ENCODE assay signal across 23 mouse cellular contexts in genomic region chr5:72881748-72882411, GRCm38 (mm10). TPM values are rescaled to one million over a fixed set of nuclear protein-coding genes. Genes with fewer than 3 reads are reported as not detected.
A peak's percentile ranks its signal among the peaks of the same experiment; 100 is the strongest.
DNase-seq lines count a peak whose midpoint lies in the region; ATAC-seq and TF ChIP-seq lines count a peak whose summit lies in the region.
"Had no signal": no experiment of that assay in that cellular context is flagged by ENCODE, and none has a peak within 500 bp of the region (broad histone marks: within the 10 kb centered on the region; RNA-seq: fewer than 3 reads in every experiment).

No protein-coding gene starts in this region.

- H3K9ac ChIP-seq in heart, embryonic 14.5 days (ENCODE audit: low read length), result no peak overlapping the region
- no peak overlapping the region for H3K9ac ChIP-seq in intestine, embryonic 16.5 days (ENCODE audit: low read depth, low read length)
- H3K9ac ChIP-seq in liver, postnatal 0 days (replicated peaks), result no peak overlapping the region
- H3K9ac ChIP-seq: embryonic facial prominence, embryonic 13.5 days; forebrain, embryonic 12.5 days; hindbrain, embryonic 14.5 days; liver, embryonic 13.5 days; lung, embryonic 14.5 days; midbrain, embryonic 12.5 days had no signal

- DNase-seq in frontal cortex, postnatal 10 days (ENCODE audit: low spot score in 2 of 2), result no peak
- DNase-seq in heart, embryonic 10.5 days (ENCODE audit: low spot score), result no peak
- no peak for DNase-seq in heart, postnatal 4 days
- DNase-seq in liver, postnatal 0 days, result no peak
- no peak for DNase-seq in lung, postnatal 4 days
- DNase-seq: adrenal gland, postnatal 10 days; cerebellum, adult 2 months; cerebellum, postnatal 25 days; gastrocnemius, postnatal 25 days; kidney, postnatal 36 days; liver, embryonic 13.5 days; lung, embryonic 14.5 days; thymus, adult 2 months had no signal

- 66% methylated on average over 12 of the region's 12 CpGs for WGBS in heart, embryonic 10.5 days
- 37% methylated on average over 12 of the region's 12 CpGs for WGBS in heart, embryonic 14.5 days
- 55% methylated on average over 12 of the region's 12 CpGs for WGBS in intestine, embryonic 16.5 days
- WGBS in liver, postnatal 0 days (ENCODE audit: insufficient replicate concordance), result 76% methylated on average over 12 of the region's 12 CpGs

- no peak for TF ChIP-seq EP300 in liver, postnatal 0 days (IDR thresholded peaks at IDR 0.05; ENCODE audit: low read depth)

- no peaks in the 10 kb centered on the region for H3K27me3 ChIP-seq in heart, embryonic 10.5 days (ENCODE audit: insufficient read depth, poor library complexity, severe bottlenecking)
- no peaks in the 10 kb centered on the region for H3K27me3 ChIP-seq in heart, embryonic 14.5 days (ENCODE audit: control insufficient read depth, insufficient read depth, low read length)
- no peaks in the 10 kb centered on the region for H3K27me3 ChIP-seq in intestine, embryonic 16.5 days (replicated peaks; ENCODE audit: control insufficient read depth, insufficient read depth, low read length)
- no peaks in the 10 kb centered on the region for H3K27me3 ChIP-seq in liver, postnatal 0 days (ENCODE audit: insufficient read depth, low read length)
- H3K27me3 ChIP-seq: forebrain, embryonic 12.5 days; midbrain, embryonic 12.5 days had no signal

- ATAC-seq in frontal cortex, adult (ENCODE audit: low TSS enrichment), result peak; percentile 64
- ATAC-seq in heart, embryonic 14.5 days (ENCODE audit: insufficient number of reproducible peaks, insufficient read depth, low FRiP score, low read depth), result peak; percentile 40
- 0 out of 2 replicates have a peak, but pooled peaks have one; percentile 20 for ATAC-seq in intestine, embryonic 16.5 days
- ATAC-seq in liver, postnatal 0 days, result no peak
- ATAC-seq: inflammation-experienced regulatory T-cells, adult 6 months had no signal

- no peak overlapping the region for H3K4me3 ChIP-seq in heart, embryonic 10.5 days
- H3K4me3 ChIP-seq in heart, embryonic 14.5 days (ENCODE audit: control insufficient read depth in 1 of 2, insufficient read depth in 1 of 2, low read depth in 1 of 2, low read length in 2 of 2), result no peak overlapping the region
- no peak overlapping the region for H3K4me3 ChIP-seq in intestine, embryonic 16.5 days (ENCODE audit: low read length)
- no peak overlapping the region for H3K4me3 ChIP-seq in liver, postnatal 0 days (ENCODE audit: low read depth, low read length)
- H3K4me3 ChIP-seq: embryonic facial prominence, embryonic 13.5 days; erythroblast, embryonic 14.5 days; forebrain, embryonic 12.5 days; liver, embryonic 13.5 days; midbrain, embryonic 12.5 days had no signal

- H3K36me3 ChIP-seq in heart, embryonic 10.5 days, result no peaks in the 10 kb centered on the region
- no peaks in the 10 kb centered on the region for H3K36me3 ChIP-seq in heart, embryonic 14.5 days (ENCODE audit: control insufficient read depth, insufficient read depth, low read length)
- no peaks in the 10 kb centered on the region for H3K36me3 ChIP-seq in intestine, embryonic 16.5 days (ENCODE audit: control insufficient read depth, insufficient read depth, low read length)
- no peaks in the 10 kb centered on the region for H3K36me3 ChIP-seq in liver, postnatal 0 days (replicated peaks; ENCODE audit: insufficient read depth, low read length)
- H3K36me3 ChIP-seq: embryonic facial prominence, embryonic 13.5 days; forebrain, embryonic 12.5 days; liver, embryonic 13.5 days; midbrain, embryonic 12.5 days had no signal

- no peaks in the 10 kb centered on the region for H3K9me3 ChIP-seq in heart, embryonic 10.5 days
- H3K9me3 ChIP-seq in heart, embryonic 14.5 days (ENCODE audit: control insufficient read depth, low read length), result no peaks in the 10 kb centered on the region
- H3K9me3 ChIP-seq in intestine, embryonic 16.5 days (ENCODE audit: control insufficient read depth, low read length), result no peaks in the 10 kb centered on the region
- no peaks in the 10 kb centered on the region for H3K9me3 ChIP-seq in liver, postnatal 0 days (ENCODE audit: low read length)
- H3K9me3 ChIP-seq: embryonic facial prominence, embryonic 13.5 days; forebrain, embryonic 12.5 days; liver, embryonic 13.5 days; midbrain, embryonic 12.5 days had no signal

- peak overlapping the region; percentile 75 for H3K27ac ChIP-seq in heart, embryonic 10.5 days
- H3K27ac ChIP-seq in heart, embryonic 14.5 days (replicated peaks in 1 of 2; ENCODE audit: control insufficient read depth in 1 of 2, insufficient read depth in 1 of 2, low read depth in 2 of 2, low read length in 2 of 2), result peak overlapping the region; percentile 91 to 92
- H3K27ac ChIP-seq in intestine, embryonic 16.5 days (ENCODE audit: low read length), result no peak overlapping the region
- H3K27ac ChIP-seq in liver, postnatal 0 days (ENCODE audit: low read depth), result no peak overlapping the region
- H3K27ac ChIP-seq: embryonic facial prominence, embryonic 13.5 days; forebrain, embryonic 12.5 days; hindbrain, embryonic 14.5 days; liver, embryonic 13.5 days; midbrain, embryonic 12.5 days; stomach, postnatal 0 days had no signal

- H3K4me2 ChIP-seq in heart, embryonic 14.5 days (ENCODE audit: low read length), result peak overlapping the region; percentile 43
- no peak overlapping the region for H3K4me2 ChIP-seq in intestine, embryonic 16.5 days (ENCODE audit: low read depth, low read length)
- no peak overlapping the region for H3K4me2 ChIP-seq in liver, postnatal 0 days (ENCODE audit: low read depth, low read length)
- H3K4me2 ChIP-seq: embryonic facial prominence, embryonic 13.5 days; forebrain, embryonic 12.5 days; hindbrain, embryonic 14.5 days; liver, embryonic 13.5 days; lung, embryonic 14.5 days; midbrain, embryonic 12.5 days had no signal

- peaks cover 14% of the 10 kb centered on the region for H3K4me1 ChIP-seq in heart, embryonic 10.5 days
- H3K4me1 ChIP-seq in heart, embryonic 14.5 days (ENCODE audit: control insufficient read depth in 2 of 2, insufficient read depth in 2 of 2, low read length in 2 of 2), result peaks cover 7 to 24% of the 10 kb centered on the region in 2 experiments
- no peaks in the 10 kb centered on the region for H3K4me1 ChIP-seq in intestine, embryonic 16.5 days (ENCODE audit: control insufficient read depth, insufficient read depth, low read length)
- H3K4me1 ChIP-seq in liver, postnatal 0 days (ENCODE audit: insufficient read depth), result peaks cover 5% of the 10 kb centered on the region; the same call in 1 of the 2 replicates
- H3K4me1 ChIP-seq: forebrain, embryonic 12.5 days; liver, embryonic 13.5 days; midbrain, embryonic 12.5 days had no signal

- no peak for TF ChIP-seq CTCF in liver, postnatal 0 days (IDR thresholded peaks at IDR 0.05; ENCODE audit: low read depth)

RNA-seq across cellular contexts. Expression of gene Tec, which starts 13.6 kb away (rescaled TPM):
- 7.5 and 12.1 TPM in 2 replicates for polyA plus RNA-seq in heart, embryonic 10.5 days (2016; fragmentation: Nextera tagmentation; extraction: Ambion mirVana)
- total RNA-seq in heart, postnatal 4 days (2021), result 10 to 100 TPM; 13.2 TPM
- polyA plus RNA-seq in heart, embryonic 14.5 days (2014; fragmentation: Nextera tagmentation; extraction: Ambion mirVana), result 17.7 and 18.7 TPM in 2 replicates
- polyA plus RNA-seq in intestine, embryonic 16.5 days (2015; fragmentation: Nextera tagmentation; extraction: Ambion mirVana), result 14.9 and 15.0 TPM in 2 replicates
- 7.5 and 9.2 TPM in 2 replicates for polyA plus RNA-seq in liver, postnatal 0 days (2015; fragmentation: Nextera tagmentation; extraction: Ambion mirVana)
- polyA plus RNA-seq: erythroblast, embryonic 14.5 days had no signal

RNA-seq across cellular contexts. Expression of gene Slain2, which starts 32.2 kb away (rescaled TPM):
- 18.1 and 21.0 TPM in 2 replicates for polyA plus RNA-seq in heart, embryonic 10.5 days (2016; fragmentation: Nextera tagmentation; extraction: Ambion mirVana)
- 100 to 1,000 TPM; 116 to 121 TPM for total RNA-seq in heart, postnatal 4 days (2021)
- 35.6 and 36.5 TPM in 2 replicates for polyA plus RNA-seq in heart, embryonic 14.5 days (2014; fragmentation: Nextera tagmentation; extraction: Ambion mirVana)
- polyA plus RNA-seq in intestine, embryonic 16.5 days (2015; fragmentation: Nextera tagmentation; extraction: Ambion mirVana), result 7.8 and 9.1 TPM in 2 replicates
- polyA plus RNA-seq in liver, postnatal 0 days (2015; fragmentation: Nextera tagmentation; extraction: Ambion mirVana), result 4.2 and 5.5 TPM in 2 replicates

Comparison
In these comparisons a context has a peak if more than half of its experiments do, and no peak if none do; other contexts are left out.
1. H3K27ac ChIP-seq: peak in heart, embryonic 10.5 days (single experiment) and heart, embryonic 14.5 days (2 of 2); none in intestine, embryonic 16.5 days (single experiment) and liver, postnatal 0 days (single experiment).